Mouse (Mus musculus) kidney, embryonic 16.5 days (tissue): ENCODE results near the gene Gm10577. TPM values are rescaled to one million over a fixed set of nuclear protein-coding genes. Genes with fewer than 3 reads are reported as not detected.

Experiments
- ATAC-seq: fragments of 200-750 bp; cut with Nextera tagmentation; 2 replicates; pipeline ENCODE4 v1.8.0; 2017; ENCODE audit warnings: moderate TSS enrichment; ENCODE audit not compliant: low FRiP score, low TSS enrichment
- H3K27ac ChIP-seq: fragments of 300-500 bp; sonication (generic); 2 replicates; pipeline ENCODE4 v1.5.1; 2014; ENCODE audit warnings: low read length
- H3K27me3 ChIP-seq: fragments of 300-500 bp; sonication (generic); 2 replicates; pipeline ENCODE4 v1.6.1; 2014; ENCODE audit warnings: low read length, control low read depth, mixed read lengths; ENCODE audit not compliant: insufficient read depth
- H3K36me3 ChIP-seq: fragments of 300-500 bp; sonication (generic); 2 replicates; pipeline ENCODE4 v1.6.1; 2014; ENCODE audit warnings: low read length, control low read depth, mixed read lengths; ENCODE audit not compliant: insufficient read depth
- H3K4me1 ChIP-seq: fragments of 300-500 bp; sonication (generic); 2 replicates; pipeline ENCODE4 v1.6.1; 2014; ENCODE audit warnings: low read length, control low read depth, mixed read lengths; ENCODE audit not compliant: insufficient read depth
- H3K4me2 ChIP-seq: fragments of 300-500 bp; sonication (generic); replicated peaks from 2 replicates; pipeline ENCODE4 v1.6.1; 2014; ENCODE audit warnings: low read depth, low read length
- H3K4me3 ChIP-seq: fragments of 300-500 bp; sonication (generic); 2 replicates; pipeline ENCODE4 v1.5.1; 2014; ENCODE audit warnings: mild to moderate bottlenecking, low read length
- H3K9ac ChIP-seq: fragments of 300-500 bp; sonication (generic); replicated peaks from 2 replicates; pipeline ENCODE4 v1.6.1; 2014; ENCODE audit warnings: low read length
- H3K9me3 ChIP-seq: fragments of 300-500 bp; sonication (generic); 2 replicates; pipeline ENCODE4 v1.6.1; 2016; ENCODE audit warnings: low read length, control low read depth
- WGBS: fragments of 180-500 bp; shearing (Covaris S2); extraction: QIAGEN DNeasy Blood & Tissue Kit; methylation state at CpG from one replicate; pipeline ENCODE4 v1.1.7; 2014; 5-methylcytosine and 5-hydroxymethylcytosine counted together
- polyA plus RNA-seq: library from polyadenylated mRNA; unstranded; fragments of >200 nt; fragmentation: Nextera tagmentation; extraction: Ambion mirVana; gene quantifications from 2 replicates; pipeline ENCODE4 v1.2.1, GENCODE M21; 2015

Gene Gm10577
- polyA plus RNA-seq, 1 experiment from 2014 or later: not detected

- no peak for ATAC-seq
- WGBS: 91% methylated on average over 7 of the region's 7 CpGs
Observed at GRCm38 (mm10) chr4:100977522-100977921, 43.0 kb downstream of the Gm10577 start.

DNA sequence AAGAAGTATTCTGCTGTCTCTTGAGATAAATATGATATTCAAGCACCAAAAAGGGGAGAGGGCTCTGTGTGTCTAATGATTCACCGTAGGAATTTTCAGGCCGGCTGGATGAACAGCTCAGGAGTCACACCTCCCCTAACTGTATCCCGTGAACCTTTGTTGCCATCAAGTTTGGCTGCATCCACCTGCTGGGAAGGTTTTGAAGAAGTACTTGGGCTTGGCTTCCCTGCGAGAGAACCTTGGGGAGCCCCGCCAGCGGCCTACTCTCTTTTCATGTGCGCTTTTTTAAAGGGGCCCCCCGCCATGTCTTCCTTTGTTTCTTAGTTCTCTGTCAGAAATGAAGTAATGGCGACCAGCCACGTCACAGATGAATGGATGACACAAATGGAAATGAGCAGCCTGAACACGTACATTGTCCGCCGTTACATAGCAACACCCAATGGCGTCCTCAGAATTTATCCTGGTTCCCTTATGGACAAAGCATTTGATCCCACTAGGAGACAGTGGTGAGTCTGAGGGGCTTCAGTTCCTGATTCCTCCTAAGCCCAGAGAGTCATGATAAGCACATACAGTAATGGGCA lies 46.0 kb downstream of the Gm10577 start:
- Histone ChIP-seq H3K36me3 (peaks cover 36% of the 10 kb centered on the region), H3K4me3 (no peak overlapping the region), H3K9ac (no peak overlapping the region), H3K9me3 (no peaks in the 10 kb centered on the region), H3K27ac (no peak overlapping the region), H3K27me3 (no peaks in the 10 kb centered on the region), H3K4me2 (no peak overlapping the region), H3K4me1 (no peaks in the 10 kb centered on the region)
- 89% methylated on average over 14 of the region's 14 CpGs for WGBS
- ATAC-seq: no peak

More at GRCm38 (mm10) chr4:100977522-100977921, 43.0 kb downstream of the Gm10577 start:
- no peak overlapping the region for H3K27ac ChIP-seq
- H3K9me3 ChIP-seq: no peaks in the 10 kb centered on the region
- no peak overlapping the region for H3K4me2 ChIP-seq
- H3K4me3 ChIP-seq: no peak overlapping the region
- H3K27me3 ChIP-seq: no peaks in the 10 kb centered on the region
- H3K9ac ChIP-seq: no peak overlapping the region
- peaks cover 31% of the 10 kb centered on the region for H3K36me3 ChIP-seq
- H3K4me1 ChIP-seq: no peaks in the 10 kb centered on the region

DNA sequence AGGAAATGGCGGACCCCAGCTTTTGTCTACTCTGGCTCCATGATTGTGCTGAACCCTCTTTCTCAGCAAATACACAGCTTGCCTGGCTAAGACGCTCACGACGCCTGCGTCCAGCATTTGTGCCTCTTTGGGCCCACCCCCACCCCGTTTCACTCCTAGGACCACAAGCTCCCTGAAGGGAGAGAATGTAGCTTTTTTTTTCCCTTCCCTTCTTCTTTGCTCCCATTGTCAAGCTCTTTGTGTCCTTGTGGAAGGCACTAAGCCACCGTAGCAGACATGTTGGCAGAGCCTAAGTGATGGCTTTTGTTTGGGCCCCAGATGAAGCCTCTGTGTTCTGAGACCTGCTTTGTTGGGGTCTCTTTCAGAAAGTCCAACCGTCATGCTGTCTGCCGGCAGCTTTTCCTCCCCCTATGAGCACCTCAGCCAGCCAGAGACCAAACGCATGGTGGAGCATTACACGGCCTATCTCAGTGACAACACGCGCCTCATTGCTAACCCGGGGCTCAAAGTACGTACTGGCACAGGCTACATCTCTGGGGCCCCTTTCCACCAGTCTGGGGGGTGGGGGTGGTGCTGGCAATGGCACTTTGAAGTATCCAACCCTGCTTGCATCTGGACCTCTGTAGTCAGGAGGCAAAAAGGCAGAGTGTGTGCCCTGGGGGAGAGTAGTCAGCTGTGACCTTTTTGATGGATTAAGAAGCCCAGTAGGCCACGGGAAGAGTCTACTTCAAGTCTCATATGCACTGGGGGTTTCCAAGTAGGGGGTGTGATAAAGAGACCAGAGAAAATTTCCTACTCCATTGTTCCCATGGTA lies 46.6 kb downstream of the Gm10577 start:
- 84% methylated on average over 16 of the region's 16 CpGs for whole genome bisulfite sequencing
- Histone ChIP-seq H3K9me3 (no peaks in the 10 kb centered on the region), H3K36me3 (peaks cover 42% of the 10 kb centered on the region), H3K4me2 (no peak overlapping the region), H3K4me1 (no peaks in the 10 kb centered on the region), H3K9ac (no peak overlapping the region), H3K27ac (no peak overlapping the region), H3K4me3 (no peak overlapping the region), H3K27me3 (no peaks in the 10 kb centered on the region)
- ATAC-seq: 0 out of 2 replicates have a peak, but pooled peaks have one; percentile 27

Other genes with a start within 250 kb of the Gm10577 start
- gene Cachd1, start 244.0 kb downstream of the Gm10577 start, polyA plus RNA-seq: 12.0 and 17.9 TPM in 2 replicates
- gene Raver2, start 48.3 kb upstream of the Gm10577 start, polyA plus RNA-seq: 12.4 and 13.9 TPM in 2 replicates
- gene Jak1, start 244.6 kb upstream of the Gm10577 start, polyA plus RNA-seq: 104 TPM in 2 replicates